Mouse (Mus musculus): ENCODE measurements around the gene Cyth1.

GRCm38 (mm10) chr11:118295026-118295425, 46.6 kb upstream of the Cyth1 start:
- TF ChIP-seq EP300 (IDR thresholded peaks at IDR 0.05; ENCODE audit: insufficient read depth, low read depth, low read length) (no peak), CTCF (IDR thresholded peaks at IDR 0.05; ENCODE audit: low read depth, low read length) (no peak), POLR2A (IDR thresholded peaks at IDR 0.05; ENCODE audit: insufficient read depth, low read length) (no peak)

Data from ES-Bruce4 (cell line).